In the genomic region with DNA sequence AAGGTAGTCTGAATTCAATTTTAAA, we compare ENCODE assay signal across 7 mouse cellular contexts. TPM values are rescaled to one million over a fixed set of nuclear protein-coding genes. Genes with fewer than 3 reads are reported as not detected.
DNase-seq lines count a peak whose midpoint lies in the region; ATAC-seq and TF ChIP-seq lines count a peak whose summit lies in the region.

A gene (plus strand): TSS at position 11 of the 25 bp plus-strand sequence.

- peak within 1 kb of the TSS; percentile 76 for H3K9ac ChIP-seq in forebrain, embryonic 13.5 days
- peak within 1 kb of the TSS; percentile 84 for H3K9ac ChIP-seq in neural tube, embryonic 13.5 days

- peak within 1 kb of the TSS; percentile 84 for H3K4me3 ChIP-seq in thymus, adult 2 months (ENCODE audit: control insufficient read depth, insufficient read depth, low read length)
- H3K4me3 ChIP-seq in forebrain, embryonic 13.5 days, result peak within 1 kb of the TSS; percentile 64
- peak within 1 kb of the TSS; percentile 77 for H3K4me3 ChIP-seq in neural tube, embryonic 13.5 days

- H3K4me1 ChIP-seq in thymus, adult 2 months (replicated peaks; ENCODE audit: control insufficient read depth, insufficient read depth, low read length), result peaks cover 13% of the 10 kb centered on the region
- H3K4me1 ChIP-seq in forebrain, embryonic 13.5 days, result peaks cover 17% of the 10 kb centered on the region
- peaks cover 28% of the 10 kb centered on the region for H3K4me1 ChIP-seq in neural tube, embryonic 13.5 days (replicated peaks)

- H3K4me2 ChIP-seq in forebrain, embryonic 13.5 days, result peak within 1 kb of the TSS; percentile 81
- H3K4me2 ChIP-seq in neural tube, embryonic 13.5 days, result peak within 1 kb of the TSS; percentile 91

- no peak for DNase-seq in thymus, adult 2 months
- DNase-seq in thymus, postnatal 4 days, result no peak
- no peak for DNase-seq in frontal cortex, adult 2 months (ENCODE audit: extremely low spot score in 1 of 2, low spot score in 1 of 2)

- H3K27ac ChIP-seq in thymus, adult 2 months (ENCODE audit: control insufficient read depth, insufficient read depth, low read length), result peak within 1 kb of the TSS; percentile 13; the same call in 1 of the 2 replicates
- H3K27ac ChIP-seq in forebrain, embryonic 13.5 days, result peak within 1 kb of the TSS; percentile 1; the same call in 1 of the 2 replicates
- H3K27ac ChIP-seq in neural tube, embryonic 13.5 days (replicated peaks), result peak within 1 kb of the TSS; percentile 56

- no peak for ATAC-seq in forebrain, embryonic 13.5 days
- no peak for ATAC-seq in inflammation-experienced regulatory T-cells, adult 6 months
- no peak for ATAC-seq in neural tube, embryonic 13.5 days (ENCODE audit: low read depth)
- no peak for ATAC-seq in cerebellum, adult (ENCODE audit: insufficient number of reproducible peaks, low FRiP score, low TSS enrichment)

- no peak for TF ChIP-seq POLR2A in thymus, adult 2 months (IDR thresholded peaks at IDR 0.05; ENCODE audit: control insufficient read depth, extremely low read depth, insufficient read depth, low read length, poor library complexity)

- no peaks in the 10 kb centered on the region for H3K36me3 ChIP-seq in thymus, adult 2 months (ENCODE audit: control insufficient read depth, insufficient read depth, low read length)
- peaks cover 7% of the 10 kb centered on the region for H3K36me3 ChIP-seq in forebrain, embryonic 13.5 days (ENCODE audit: poor library complexity, severe bottlenecking)
- H3K36me3 ChIP-seq in neural tube, embryonic 13.5 days, result peaks cover 7% of the 10 kb centered on the region

- no peak for TF ChIP-seq CTCF in thymus, adult 2 months (IDR thresholded peaks at IDR 0.05; ENCODE audit: borderline replicate concordance, control insufficient read depth, extremely low read depth, insufficient read depth, low read length, poor library complexity)

- H3K9me3 ChIP-seq in forebrain, embryonic 13.5 days (replicated peaks), result no peaks in the 10 kb centered on the region
- H3K9me3 ChIP-seq in neural tube, embryonic 13.5 days, result no peaks in the 10 kb centered on the region

- H3K27me3 ChIP-seq in thymus, adult 2 months (ENCODE audit: control insufficient read depth, insufficient read depth, low read length), result no peaks in the 10 kb centered on the region; the same call in 1 of the 2 replicates
- peaks cover 28% of the 10 kb centered on the region for H3K27me3 ChIP-seq in forebrain, embryonic 13.5 days
- H3K27me3 ChIP-seq in neural tube, embryonic 13.5 days, result peaks cover 18% of the 10 kb centered on the region

RNA-seq across cellular contexts. Expression of the gene that starts here (rescaled TPM):
- polyA plus RNA-seq in thymus, adult 2 months (2012; rRNA removed), result 34.5 and 39.6 TPM in 2 replicates
- 6.2 and 7.3 TPM in 2 replicates for polyA plus RNA-seq in forebrain, embryonic 13.5 days (2015; fragmentation: Nextera tagmentation; extraction: Ambion mirVana)
- 100 to 1,000 TPM in 2 of 3 experiments, 10 to 100 TPM in 1; 85.4 to 124 (median 100) TPM for polyA plus RNA-seq in inflammation-experienced regulatory T-cells, adult 6 months (2017; shearing (Covaris generic))
- polyA plus RNA-seq in neural tube, embryonic 13.5 days (2015; fragmentation: Nextera tagmentation; extraction: Ambion mirVana), result 8.7 and 9.2 TPM in 2 replicates
- polyA plus RNA-seq in frontal cortex, adult 2 months (2012; rRNA removed), result 5.3 and 7.1 TPM in 2 replicates

Comparison
In these comparisons a context has a peak if more than half of its experiments do, and no peak if none do; other contexts are left out.
1. H3K27ac ChIP-seq: peak in every context shown above with its lines; median percentile 56 in neural tube, embryonic 13.5 days; 13 in thymus, adult 2 months; 1 in forebrain, embryonic 13.5 days.